Mouse (Mus musculus): ENCODE data around the gene Aplf. TPM values are rescaled to one million over a fixed set of nuclear protein-coding genes. Genes with fewer than 3 reads are reported as not detected.
A peak's percentile ranks its signal among the peaks of the same experiment; 100 is the strongest.

Gene Aplf
- polyA plus RNA-seq, 1 experiment from 2014 or later = 7.1 TPM

DNA sequence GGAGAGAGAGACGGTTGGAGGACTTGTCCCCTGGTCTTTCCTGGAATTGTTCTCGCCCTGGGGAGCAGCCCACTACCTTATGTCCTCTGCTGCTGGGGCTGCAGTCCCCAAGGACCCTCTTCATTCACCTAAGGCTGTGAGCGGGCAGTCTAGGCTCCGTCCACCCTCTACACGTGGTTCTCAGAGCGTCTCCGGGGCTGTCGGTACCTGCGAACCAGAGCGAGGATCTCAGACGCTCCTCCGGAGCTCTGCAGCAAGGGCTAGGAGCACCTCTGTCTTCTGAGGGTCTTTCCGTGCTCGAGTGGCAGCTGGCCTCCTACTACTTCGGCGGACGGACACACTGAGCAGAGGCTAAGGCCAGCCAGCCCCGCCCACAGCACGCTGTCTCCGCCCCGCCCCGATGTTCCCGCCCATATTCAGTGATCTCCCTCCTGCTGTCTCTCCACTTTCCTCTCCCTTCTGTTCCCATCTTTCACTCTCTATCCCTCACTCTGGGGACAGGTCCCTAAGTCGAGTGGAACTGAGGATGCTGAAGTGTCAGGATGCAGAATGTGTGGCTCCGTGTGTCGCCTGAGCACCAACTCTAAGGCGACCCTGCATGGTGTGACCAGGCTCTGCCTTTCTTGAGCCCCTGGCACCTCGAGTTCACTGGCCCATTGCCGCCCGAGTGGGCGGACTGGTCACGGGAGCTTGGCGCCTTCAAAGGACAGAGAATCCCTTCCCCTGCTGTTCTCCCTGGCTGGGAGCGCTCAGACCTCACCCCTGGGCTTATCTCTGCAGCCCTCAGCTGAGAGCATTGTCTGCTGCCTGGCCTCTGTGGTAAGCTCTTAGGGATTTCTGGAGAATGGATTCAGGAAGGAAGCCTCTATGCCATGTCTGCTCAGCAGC is 81.4 kb downstream of the Aplf start, which contains the start of gene Prokr1:
Gene Prokr1 (minus strand): TSS at position 350 of the 888 bp plus-strand sequence.
- Histone ChIP-seq H3K9ac (replicated peaks) (peak within 1 kb of the TSS; percentile 62), H3K9me3 (ENCODE audit: low read length) (no peaks in the 10 kb centered on the region), H3K27me3 (ENCODE audit: insufficient read depth, low read length) (peaks cover 11% of the 10 kb centered on the region), H3K4me3 (ENCODE audit: low read depth, low read length) (peak within 1 kb of the TSS; percentile 50), H3K4me1 (ENCODE audit: insufficient read depth) (peaks cover 18% of the 10 kb centered on the region), H3K27ac (ENCODE audit: low read depth) (0 out of 2 replicates have a peak within 1 kb of the TSS, but pooled peaks have one; percentile 1), H3K4me2 (ENCODE audit: low read depth, low read length) (peak within 1 kb of the TSS; percentile 81), H3K36me3 (replicated peaks; ENCODE audit: insufficient read depth, low read length) (no peaks in the 10 kb centered on the region)
- DNase-seq (peak; percentile 87), ATAC-seq (peak; percentile 94)
- TF ChIP-seq EP300 (IDR thresholded peaks at IDR 0.05; ENCODE audit: low read depth) (no peak), CTCF (IDR thresholded peaks at IDR 0.05; ENCODE audit: low read depth) (no peak)
- 2% methylated on average over 33 of the region's 34 CpGs for WGBS (ENCODE audit: insufficient replicate concordance)

DNA sequence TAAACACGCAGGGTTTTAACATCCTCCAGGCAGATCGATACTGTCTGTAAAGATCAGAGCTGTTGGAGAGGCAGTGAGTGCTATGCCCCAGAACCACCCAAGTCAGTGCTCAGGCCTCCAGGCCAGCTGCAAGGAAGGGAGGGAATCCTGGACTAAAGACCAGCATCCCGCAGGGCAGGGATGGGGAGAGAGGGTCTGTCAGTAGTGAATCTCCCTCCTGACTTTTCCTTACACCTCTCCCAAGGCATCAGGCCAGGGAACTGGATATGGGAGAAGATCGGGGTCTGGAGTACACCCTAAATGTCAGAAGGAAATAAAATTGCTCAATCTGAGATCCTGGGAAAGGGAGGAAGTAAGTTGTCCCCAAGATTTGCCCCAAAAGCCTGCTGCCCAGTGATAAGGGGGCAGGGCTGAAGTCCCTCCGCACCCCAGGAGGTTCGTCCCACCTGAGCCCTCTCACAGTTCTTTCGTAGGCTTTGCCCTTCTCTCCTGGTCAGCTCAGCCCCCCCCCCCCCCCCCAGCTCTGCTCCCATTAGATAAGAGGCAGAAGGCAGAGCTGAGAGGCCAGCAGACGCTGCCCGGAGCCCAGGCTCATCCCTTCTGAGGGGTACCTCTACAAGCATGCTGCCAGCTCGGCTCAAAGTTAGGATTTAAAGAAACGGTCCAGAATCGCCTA is 82.1 kb downstream of the Aplf start:
- peak; percentile 30; the same call in 1 of the 2 replicates for TF ChIP-seq EP300 (IDR thresholded peaks at IDR 0.05; ENCODE audit: low read depth)
- TF ChIP-seq CTCF (IDR thresholded peaks at IDR 0.05; ENCODE audit: low read depth) = no peak
- peak overlapping the region; percentile 81 for H3K4me2 ChIP-seq (ENCODE audit: low read depth, low read length)
- H3K4me3 ChIP-seq (ENCODE audit: low read depth, low read length) = peak overlapping the region; percentile 50
- 19% methylated on average over 12 of the region's 12 CpGs for WGBS (ENCODE audit: insufficient replicate concordance)
- peaks cover 11% of the 10 kb centered on the region for H3K27me3 ChIP-seq (ENCODE audit: insufficient read depth, low read length)
- DNase-seq (no peak), ATAC-seq (peak; percentile 69)
- H3K36me3 ChIP-seq (replicated peaks; ENCODE audit: insufficient read depth, low read length) = no peaks in the 10 kb centered on the region
- 0 out of 2 replicates have a peak overlapping the region, but pooled peaks have one; percentile 1 for H3K27ac ChIP-seq (ENCODE audit: low read depth)
- H3K4me1 ChIP-seq (ENCODE audit: insufficient read depth) = peaks cover 18% of the 10 kb centered on the region
- peak overlapping the region; percentile 62 for H3K9ac ChIP-seq (replicated peaks)
- H3K9me3 ChIP-seq (ENCODE audit: low read length) = no peaks in the 10 kb centered on the region

DNA sequence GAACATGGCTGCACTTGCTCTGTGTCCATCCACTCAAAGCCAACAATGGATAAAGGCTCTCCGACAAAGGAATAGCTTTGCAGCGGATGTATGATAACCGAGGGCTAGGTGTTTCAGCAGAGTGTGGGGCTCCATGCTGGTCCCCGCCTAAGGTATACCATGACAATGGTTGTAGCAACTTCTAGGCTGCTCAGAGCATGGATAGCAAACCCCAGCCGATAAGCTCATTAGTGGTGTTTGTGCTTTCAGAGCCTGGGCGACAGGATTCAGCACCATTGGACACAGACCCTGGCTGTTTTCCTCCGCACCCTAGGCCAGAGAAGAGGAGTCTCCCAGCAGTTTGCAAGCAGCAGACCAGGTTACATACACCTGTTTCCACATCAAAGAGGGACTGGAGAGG is 88.0 kb downstream of the Aplf start:
- no peak overlapping the region; the same call in 1 of the 2 replicates for H3K4me2 ChIP-seq (ENCODE audit: low read depth, low read length)
- no peak overlapping the region for H3K9ac ChIP-seq (replicated peaks)
- no peak for DNase-seq
- 86% methylated on average over 7 of the region's 7 CpGs for WGBS (ENCODE audit: insufficient replicate concordance)
- peaks cover 24% of the 10 kb centered on the region for H3K4me1 ChIP-seq (ENCODE audit: insufficient read depth)
- no peak for ATAC-seq
- TF ChIP-seq EP300 (IDR thresholded peaks at IDR 0.05; ENCODE audit: low read depth) (no peak), CTCF (IDR thresholded peaks at IDR 0.05; ENCODE audit: low read depth) (no peak)
- peak overlapping the region; percentile 89 for H3K27ac ChIP-seq (ENCODE audit: low read depth)
- H3K27me3 ChIP-seq (ENCODE audit: insufficient read depth, low read length) = peaks cover 5% of the 10 kb centered on the region; the same call in 1 of the 2 replicates
- H3K9me3 ChIP-seq (ENCODE audit: low read length) = no peaks in the 10 kb centered on the region
- H3K4me3 ChIP-seq (ENCODE audit: low read depth, low read length) = no peak overlapping the region
- H3K36me3 ChIP-seq (replicated peaks; ENCODE audit: insufficient read depth, low read length) = no peaks in the 10 kb centered on the region

DNA sequence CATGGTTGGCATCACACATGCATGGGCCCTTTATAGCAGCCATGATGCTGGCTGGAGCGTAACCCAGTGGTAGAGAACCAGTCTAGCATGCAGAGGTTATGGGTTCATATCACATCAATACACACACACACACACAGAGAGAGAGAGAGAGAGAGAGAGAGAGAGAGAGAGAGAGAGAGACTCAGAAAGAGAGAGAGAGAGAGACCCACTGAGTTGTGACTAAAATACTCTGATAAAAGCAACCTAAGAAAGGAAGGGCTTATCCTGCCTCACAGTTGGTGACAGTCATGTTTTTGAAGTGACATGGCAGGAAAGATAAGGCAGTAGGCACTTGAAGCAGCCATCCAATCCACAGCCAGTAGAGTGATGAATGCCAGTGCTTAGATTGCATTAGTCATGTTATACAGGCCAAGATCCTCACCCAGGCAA is 88.8 kb downstream of the Aplf start:
- peak; percentile 99 for ATAC-seq
- peak; percentile 99 for TF ChIP-seq EP300 (IDR thresholded peaks at IDR 0.05; ENCODE audit: low read depth)
- no peak for TF ChIP-seq CTCF (IDR thresholded peaks at IDR 0.05; ENCODE audit: low read depth)
- Histone ChIP-seq H3K4me2 (ENCODE audit: low read depth, low read length) (peak overlapping the region; percentile 53), H3K9me3 (ENCODE audit: low read length) (no peaks in the 10 kb centered on the region), H3K36me3 (replicated peaks; ENCODE audit: insufficient read depth, low read length) (no peaks in the 10 kb centered on the region), H3K27ac (ENCODE audit: low read depth) (peak overlapping the region; percentile 89), H3K9ac (replicated peaks) (peak overlapping the region; percentile 30), H3K4me1 (ENCODE audit: insufficient read depth) (peaks cover 24% of the 10 kb centered on the region), H3K27me3 (ENCODE audit: insufficient read depth, low read length) (no peaks in the 10 kb centered on the region), H3K4me3 (ENCODE audit: low read depth, low read length) (no peak overlapping the region)
- peak; percentile 37 for DNase-seq
- WGBS (ENCODE audit: insufficient replicate concordance) = 63% methylated on average over 1 of the region's 1 CpGs

DNA sequence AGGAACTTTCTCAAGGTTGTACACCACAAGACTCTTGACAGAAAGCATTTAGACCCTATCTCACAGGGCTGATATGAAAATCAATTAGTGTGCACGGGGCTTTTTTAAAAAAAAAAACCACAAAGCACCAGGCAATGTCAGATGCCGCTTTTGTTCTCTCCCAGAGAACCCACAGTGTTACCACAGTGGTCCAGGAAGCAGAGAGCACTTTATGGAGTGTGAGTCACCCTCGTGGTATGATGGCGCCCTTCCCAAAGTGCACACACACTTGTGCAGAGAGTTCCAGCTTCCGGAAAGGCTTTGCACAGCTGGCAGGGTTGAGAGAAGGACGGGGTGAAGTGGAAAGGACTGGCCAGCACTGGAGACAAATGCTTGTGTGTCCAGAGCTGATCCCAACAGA is 89.5 kb downstream of the Aplf start:
- DNase-seq (peak; percentile 41), ATAC-seq (no peak)
- Histone ChIP-seq H3K27ac (ENCODE audit: low read depth) (peak overlapping the region; percentile 89), H3K4me3 (ENCODE audit: low read depth, low read length) (no peak overlapping the region), H3K9ac (replicated peaks) (peak overlapping the region; percentile 30), H3K9me3 (ENCODE audit: low read length) (no peaks in the 10 kb centered on the region), H3K4me2 (ENCODE audit: low read depth, low read length) (peak overlapping the region; percentile 53), H3K4me1 (ENCODE audit: insufficient read depth) (peaks cover 24% of the 10 kb centered on the region), H3K36me3 (replicated peaks; ENCODE audit: insufficient read depth, low read length) (no peaks in the 10 kb centered on the region), H3K27me3 (ENCODE audit: insufficient read depth, low read length) (no peaks in the 10 kb centered on the region)
- WGBS (ENCODE audit: insufficient replicate concordance) = 18% methylated on average over 6 of the region's 6 CpGs
- no peak for TF ChIP-seq CTCF (IDR thresholded peaks at IDR 0.05; ENCODE audit: low read depth)
- no peak for TF ChIP-seq EP300 (IDR thresholded peaks at IDR 0.05; ENCODE audit: low read depth)

DNA sequence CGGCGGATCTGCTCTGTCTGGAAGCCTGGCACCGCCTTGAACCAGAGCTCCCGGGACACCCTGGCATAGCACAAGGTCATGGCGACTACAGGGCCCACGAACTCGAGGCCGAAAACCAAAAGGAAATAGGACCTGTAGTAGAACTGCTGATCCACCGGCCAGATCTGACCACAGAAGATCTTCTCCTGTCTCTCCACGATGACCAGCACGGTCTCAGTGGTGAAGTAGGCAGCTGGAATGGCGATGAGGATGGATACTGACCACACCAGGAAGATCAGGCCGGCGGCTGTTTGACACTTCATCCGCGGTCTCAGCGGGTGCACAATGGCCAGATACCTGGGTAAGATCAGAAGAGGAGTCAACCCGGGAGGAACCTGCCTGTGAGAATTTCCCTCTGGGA is 90.4 kb downstream of the Aplf start:
- Histone ChIP-seq H3K4me1 (ENCODE audit: insufficient read depth) (peaks cover 24% of the 10 kb centered on the region), H3K36me3 (replicated peaks; ENCODE audit: insufficient read depth, low read length) (no peaks in the 10 kb centered on the region), H3K4me3 (ENCODE audit: low read depth, low read length) (no peak overlapping the region), H3K27me3 (ENCODE audit: insufficient read depth, low read length) (no peaks in the 10 kb centered on the region), H3K9me3 (ENCODE audit: low read length) (no peaks in the 10 kb centered on the region), H3K27ac (ENCODE audit: low read depth) (no peak overlapping the region), H3K9ac (replicated peaks) (no peak overlapping the region), H3K4me2 (ENCODE audit: low read depth, low read length) (no peak overlapping the region)
- TF ChIP-seq CTCF (IDR thresholded peaks at IDR 0.05; ENCODE audit: low read depth) = no peak
- no peak for TF ChIP-seq EP300 (IDR thresholded peaks at IDR 0.05; ENCODE audit: low read depth)
- no peak for DNase-seq
- ATAC-seq = no peak
- WGBS (ENCODE audit: insufficient replicate concordance) = 81% methylated on average over 18 of the region's 18 CpGs

All from liver, postnatal 0 days (tissue).